Comparison of ENCODE assay signal across 21 mouse cellular contexts in genomic region chr2:84622668-84623067, GRCm38 (mm10). TPM values are rescaled to one million over a fixed set of nuclear protein-coding genes. Genes with fewer than 3 reads are reported as not detected.
DNase-seq lines count a peak whose midpoint lies in the region; ATAC-seq and TF ChIP-seq lines count a peak whose summit lies in the region.
"Had no signal": no experiment of that assay in that cellular context is flagged by ENCODE, and none has a peak within 500 bp of the region (broad histone marks: within the 10 kb centered on the region; RNA-seq: fewer than 3 reads in every experiment).

No protein-coding gene starts in this region.

- peaks cover 6% of the 10 kb centered on the region for H3K36me3 ChIP-seq in kidney, adult 2 months (ENCODE audit: control insufficient read depth, insufficient read depth, low read length)
- peaks cover 32% of the 10 kb centered on the region for H3K36me3 ChIP-seq in ES-Bruce4 (ENCODE audit: control insufficient read depth, insufficient read depth, low read length, poor library complexity, severe bottlenecking)
- H3K36me3 ChIP-seq in intestine, postnatal 0 days (ENCODE audit: control insufficient read depth, insufficient read depth), result peaks cover 20% of the 10 kb centered on the region

- TF ChIP-seq CTCF in kidney, adult 2 months (conservative IDR thresholded peaks at IDR 0.05; ENCODE audit: insufficient read depth, insufficient read length, low read depth, low read length), result no peak
- no peak for TF ChIP-seq CTCF in ES-Bruce4 (IDR thresholded peaks at IDR 0.05; ENCODE audit: low read depth, low read length)
- TF ChIP-seq CTCF in intestine, postnatal 0 days (IDR thresholded peaks at IDR 0.05; ENCODE audit: low read depth), result no peak

- no peaks in the 10 kb centered on the region for H3K9me3 ChIP-seq in ES-Bruce4 (replicated peaks; ENCODE audit: control insufficient read depth, insufficient read depth, low read length, poor library complexity, severe bottlenecking)
- no peaks in the 10 kb centered on the region for H3K9me3 ChIP-seq in intestine, postnatal 0 days (ENCODE audit: control insufficient read depth)
- H3K9me3 ChIP-seq: embryonic facial prominence, embryonic 15.5 days; liver, embryonic 13.5 days; midbrain, embryonic 10.5 days had no signal

- TF ChIP-seq EP300 in ES-Bruce4 (IDR thresholded peaks at IDR 0.05; ENCODE audit: insufficient read depth, low read depth, low read length), result no peak

- 49% methylated on average over 2 of the region's 2 CpGs for WGBS in kidney, adult 2 months
- WGBS in intestine, postnatal 0 days, result 43% methylated on average over 2 of the region's 2 CpGs

- peak overlapping the region; percentile 82 for H3K27ac ChIP-seq in kidney, adult 2 months (ENCODE audit: insufficient read depth, low read depth, low read length)
- peak overlapping the region; percentile 75 for H3K27ac ChIP-seq in ES-Bruce4 (ENCODE audit: insufficient read depth, low read length)
- peak overlapping the region; percentile 68 for H3K27ac ChIP-seq in intestine, postnatal 0 days (ENCODE audit: low read depth, low read length)
- H3K27ac ChIP-seq: embryonic facial prominence, embryonic 15.5 days; hindbrain, postnatal 0 days; liver, embryonic 13.5 days; midbrain, embryonic 10.5 days had no signal

- H3K27me3 ChIP-seq in kidney, adult 2 months (replicated peaks; ENCODE audit: control insufficient read depth, insufficient read depth, low read length), result no peaks in the 10 kb centered on the region
- no peaks in the 10 kb centered on the region for H3K27me3 ChIP-seq in ES-Bruce4 (ENCODE audit: control insufficient read depth, insufficient read depth, low read length, poor library complexity, severe bottlenecking)
- H3K27me3 ChIP-seq in intestine, postnatal 0 days (replicated peaks; ENCODE audit: control insufficient read depth, insufficient read depth, low read length), result no peaks in the 10 kb centered on the region
- H3K27me3 ChIP-seq: embryonic facial prominence, embryonic 15.5 days; liver, embryonic 13.5 days had no signal

- no peak for ATAC-seq in intestine, postnatal 0 days
- ATAC-seq: forebrain, embryonic 14.5 days; hindbrain, postnatal 0 days had no signal

- TF ChIP-seq POLR2A in kidney, adult 2 months (IDR thresholded peaks at IDR 0.05; ENCODE audit: low read depth, low read length), result no peak
- TF ChIP-seq POLR2A in ES-Bruce4 (IDR thresholded peaks at IDR 0.05; ENCODE audit: insufficient read depth, low read length), result no peak

- peaks cover 39% of the 10 kb centered on the region for H3K4me1 ChIP-seq in kidney, adult 2 months (ENCODE audit: control insufficient read depth, insufficient read depth, low read length)
- H3K4me1 ChIP-seq in ES-Bruce4 (ENCODE audit: control insufficient read depth, insufficient read depth, low read length), result no peaks in the 10 kb centered on the region
- H3K4me1 ChIP-seq in intestine, postnatal 0 days (replicated peaks; ENCODE audit: control insufficient read depth, insufficient read depth, low read length), result peaks cover 14% of the 10 kb centered on the region

- H3K4me2 ChIP-seq in intestine, postnatal 0 days (replicated peaks; ENCODE audit: low read depth), result no peak overlapping the region
- H3K4me2 ChIP-seq: embryonic facial prominence, embryonic 15.5 days; liver, embryonic 13.5 days had no signal

- H3K9ac ChIP-seq in ES-Bruce4 (ENCODE audit: low read depth, poor library complexity, severe bottlenecking), result no peak overlapping the region
- H3K9ac ChIP-seq in intestine, postnatal 0 days (ENCODE audit: low read depth, low read length), result no peak overlapping the region
- H3K9ac ChIP-seq: embryonic facial prominence, embryonic 15.5 days; liver, embryonic 13.5 days had no signal

- no peak for DNase-seq in kidney, adult 2 months
- no peak for DNase-seq in kidney, postnatal 25 days
- peak; percentile 28 for DNase-seq in 416B (ENCODE audit: low read depth)
- no peak for DNase-seq in c-Kit-positive CD71-positive TER-119-positive erythroid progenitor cells, embryonic 14.5 days (ENCODE audit: low spot score)
- DNase-seq in adrenal gland, postnatal 4 days (ENCODE audit: low spot score in 2 of 2), result no peak
- DNase-seq: adrenal gland, postnatal 10 days; cerebellum, adult 11 months; cerebellum, postnatal 36 days; liver, embryonic 13.5 days had no signal

- no peak overlapping the region for H3K4me3 ChIP-seq in kidney, adult 2 months (ENCODE audit: insufficient read depth, low read depth, low read length)
- H3K4me3 ChIP-seq in ES-Bruce4 (ENCODE audit: low read depth, low read length), result no peak overlapping the region
- H3K4me3 ChIP-seq in intestine, postnatal 0 days (ENCODE audit: low read depth, low read length), result no peak overlapping the region
- H3K4me3 ChIP-seq: embryonic facial prominence, embryonic 15.5 days; liver, embryonic 13.5 days; midbrain, embryonic 10.5 days had no signal

RNA-seq across cellular contexts. Expression of gene Ctnnd1, which starts 27.9 kb away (rescaled TPM):
- 53.2 and 58.7 TPM in 2 replicates for polyA plus RNA-seq in kidney, adult 2 months (2012; rRNA removed)
- 239 and 247 TPM in 2 replicates for polyA plus RNA-seq in ES-Bruce4 (2011; ENCODE audit: insufficient read depth, insufficient read length, low read depth, missing spikeins)
- 45.4 and 46.1 TPM in 2 replicates for polyA plus RNA-seq in intestine, postnatal 0 days (2015; fragmentation: Nextera tagmentation; extraction: Ambion mirVana)
- total RNA-seq in adrenal gland, postnatal 4 days (2021), result 100 to 1,000 TPM; 157 to 165 TPM

RNA-seq across cellular contexts. Expression of gene Btbd18, which starts 36.2 kb away (rescaled TPM):
- polyA plus RNA-seq in kidney, adult 2 months (2012; rRNA removed), result 0.02 TPM in 1 of 2 replicates, not detected in the other
- 1.2 and 2.2 TPM in 2 replicates for polyA plus RNA-seq in ES-Bruce4 (2011; ENCODE audit: insufficient read depth, insufficient read length, low read depth, missing spikeins)
- polyA plus RNA-seq in intestine, postnatal 0 days (2015; fragmentation: Nextera tagmentation; extraction: Ambion mirVana), result 0.07 TPM in 1 of 2 replicates, not detected in the other
- under 1 TPM; 0.22 to 0.42 TPM for total RNA-seq in adrenal gland, postnatal 4 days (2021)
- total RNA-seq: hindbrain, postnatal 0 days; layer of hippocampus, postnatal 14 days; left cerebral cortex, postnatal 36 days; neutrophil, adult 5-6 weeks had no signal

RNA-seq across cellular contexts. Expression of gene Selenoh, which starts 47.9 kb away (rescaled TPM):
- polyA plus RNA-seq in kidney, adult 2 months (2012; rRNA removed), result 29.6 and 32.2 TPM in 2 replicates
- polyA plus RNA-seq in ES-Bruce4 (2011; ENCODE audit: insufficient read depth, insufficient read length, low read depth, missing spikeins), result 194 and 215 TPM in 2 replicates
- polyA plus RNA-seq in intestine, postnatal 0 days (2015; fragmentation: Nextera tagmentation; extraction: Ambion mirVana), result 83.4 and 90.7 TPM in 2 replicates
- 10 to 100 TPM; 87.7 to 89.0 TPM for total RNA-seq in adrenal gland, postnatal 4 days (2021)

RNA-seq across cellular contexts. Expression of gene Gm28635, which starts 55.2 kb away (rescaled TPM):
- not detected in 2 replicates for polyA plus RNA-seq in kidney, adult 2 months (2012; rRNA removed)
- not detected in 2 replicates for polyA plus RNA-seq in ES-Bruce4 (2011; ENCODE audit: insufficient read depth, insufficient read length, low read depth, missing spikeins)
- not detected in 2 replicates for polyA plus RNA-seq in intestine, postnatal 0 days (2015; fragmentation: Nextera tagmentation; extraction: Ambion mirVana)
- not detected for total RNA-seq in adrenal gland, postnatal 4 days (2021)
- total RNA-seq: adrenal gland, postnatal 10 days; hindbrain, postnatal 0 days had no signal
- polyA plus RNA-seq: embryonic facial prominence, embryonic 15.5 days; forebrain, embryonic 14.5 days; heart, embryonic 14.5 days; hindbrain, postnatal 0 days; kidney, embryonic 16.5 days; liver, embryonic 13.5 days; midbrain, embryonic 10.5 days; thymus, postnatal 0 days had no signal

RNA-seq across cellular contexts. Expression of gene Med19, which starts 55.5 kb away (rescaled TPM):
- polyA plus RNA-seq in kidney, adult 2 months (2012; rRNA removed), result 7.8 and 9.3 TPM in 2 replicates
- polyA plus RNA-seq in ES-Bruce4 (2011; ENCODE audit: insufficient read depth, insufficient read length, low read depth, missing spikeins), result 66.1 and 66.6 TPM in 2 replicates
- polyA plus RNA-seq in intestine, postnatal 0 days (2015; fragmentation: Nextera tagmentation; extraction: Ambion mirVana), result 20.6 and 21.0 TPM in 2 replicates
- 10 to 100 TPM; 26.7 to 28.6 TPM for total RNA-seq in adrenal gland, postnatal 4 days (2021)
